Mouse (Mus musculus): ENCODE measurements around the gene Gm14435.
"Not testable (repeated sequence)": the region's sequence is repeated elsewhere in the genome, so short reads cannot be mapped to it uniquely, and the experiment has no call there.

Gene Gm14435

GRCm38 (mm10) chr2:176423294-176423693 lies at the start of gene Gm14435:
Gene Gm14435, plus strand, starts transcription at chr2:176423594.
- not testable (repeated sequence) for DNase-seq (ENCODE audit: inconsistent ontology term)

Measured in Muller cell, postnatal 12 days (primary cell).